Mouse (Mus musculus) cerebellum, adult 2 months (tissue): Measurements from ENCODE around the gene Atp8b3. TPM values are rescaled to one million over a fixed set of nuclear protein-coding genes. Genes with fewer than 3 reads are reported as not detected.

Experiments
- DNase-seq, 2 experiments: peaks; one replicate each; pipeline ENCODE4 v3.0.0; 2021
- H3K27ac ChIP-seq: fragments of 200-500 bp; 2 replicates; pipeline ENCODE4 v1.5.1; 2012; ENCODE audit warnings: low read length, control low read depth, inconsistent platforms; ENCODE audit not compliant: insufficient read depth
- H3K27me3 ChIP-seq: fragments of 200-500 bp; 2 replicates; pipeline ENCODE4 v1.6.1; 2012; ENCODE audit warnings: inconsistent platforms, mild to moderate bottlenecking, low read length, moderate library complexity; ENCODE audit not compliant: control insufficient read depth, insufficient read depth
- H3K4me1 ChIP-seq: fragments of 200-500 bp; 2 replicates; pipeline ENCODE4 v1.6.1; 2011; ENCODE audit warnings: low read length; ENCODE audit not compliant: control insufficient read depth, insufficient read depth
- H3K4me3 ChIP-seq: fragments of 200-500 bp; replicated peaks from 2 replicates; pipeline ENCODE3; 2011; ENCODE audit warnings: mild to moderate bottlenecking, low read depth, low read length, control low read depth; ENCODE audit not compliant: insufficient read depth
- CTCF ChIP-seq: fragments of 200-500 bp; IDR thresholded peaks from 2 replicates; pipeline ENCODE4 v1.5.1; 2011; ENCODE audit warnings: low read depth, mild to moderate bottlenecking, control low read depth, low read length, moderate library complexity, borderline replicate concordance; ENCODE audit not compliant: insufficient read depth
- POLR2A ChIP-seq: fragments of 200-500 bp; IDR thresholded peaks from 2 replicates; pipeline ENCODE4 v1.6.1; 2011; ENCODE audit warnings: low read length, control low read depth, borderline replicate concordance; ENCODE audit not compliant: insufficient read depth
- WGBS: fragments of 180-500 bp; shearing (Covaris S2); methylation state at CpG from one replicate; pipeline ENCODE4 v1.1.7; 2018; 5-methylcytosine and 5-hydroxymethylcytosine counted together
- polyA plus RNA-seq: library from polyadenylated mRNA; depleted of rRNA; stranded (reverse); fragments of >200 nt; gene quantifications from 2 replicates; pipeline ENCODE4 v1.2.3, GENCODE M21; 2012

Gene Atp8b3
- polyA plus RNA-seq, 1 experiment: 0.52 TPM

DNA sequence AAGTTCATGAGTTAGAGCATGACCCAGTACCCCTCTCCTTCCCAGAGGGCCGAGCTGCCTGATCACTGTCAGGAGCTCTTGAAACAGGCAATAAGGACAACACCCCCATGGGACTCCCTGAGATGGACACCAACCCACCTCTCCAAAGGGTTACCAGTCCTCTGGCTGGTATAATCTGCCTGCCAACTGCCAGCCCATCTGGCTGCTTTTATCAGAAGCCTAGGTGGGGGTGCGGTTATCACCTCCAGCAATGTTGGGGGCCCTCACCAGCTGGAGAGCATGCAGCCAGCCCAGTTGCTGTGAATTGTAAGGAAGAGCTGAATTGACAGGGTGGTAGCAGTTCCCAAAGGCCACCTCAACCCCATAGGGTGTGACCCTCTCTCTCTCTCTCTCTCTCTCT is 33.6 kb upstream of the Atp8b3 start:
- no peak for DNase-seq
- H3K4me1 ChIP-seq: peaks cover 16% of the 10 kb centered on the region
- 67% methylated on average over 2 of the region's 2 CpGs for WGBS

DNA sequence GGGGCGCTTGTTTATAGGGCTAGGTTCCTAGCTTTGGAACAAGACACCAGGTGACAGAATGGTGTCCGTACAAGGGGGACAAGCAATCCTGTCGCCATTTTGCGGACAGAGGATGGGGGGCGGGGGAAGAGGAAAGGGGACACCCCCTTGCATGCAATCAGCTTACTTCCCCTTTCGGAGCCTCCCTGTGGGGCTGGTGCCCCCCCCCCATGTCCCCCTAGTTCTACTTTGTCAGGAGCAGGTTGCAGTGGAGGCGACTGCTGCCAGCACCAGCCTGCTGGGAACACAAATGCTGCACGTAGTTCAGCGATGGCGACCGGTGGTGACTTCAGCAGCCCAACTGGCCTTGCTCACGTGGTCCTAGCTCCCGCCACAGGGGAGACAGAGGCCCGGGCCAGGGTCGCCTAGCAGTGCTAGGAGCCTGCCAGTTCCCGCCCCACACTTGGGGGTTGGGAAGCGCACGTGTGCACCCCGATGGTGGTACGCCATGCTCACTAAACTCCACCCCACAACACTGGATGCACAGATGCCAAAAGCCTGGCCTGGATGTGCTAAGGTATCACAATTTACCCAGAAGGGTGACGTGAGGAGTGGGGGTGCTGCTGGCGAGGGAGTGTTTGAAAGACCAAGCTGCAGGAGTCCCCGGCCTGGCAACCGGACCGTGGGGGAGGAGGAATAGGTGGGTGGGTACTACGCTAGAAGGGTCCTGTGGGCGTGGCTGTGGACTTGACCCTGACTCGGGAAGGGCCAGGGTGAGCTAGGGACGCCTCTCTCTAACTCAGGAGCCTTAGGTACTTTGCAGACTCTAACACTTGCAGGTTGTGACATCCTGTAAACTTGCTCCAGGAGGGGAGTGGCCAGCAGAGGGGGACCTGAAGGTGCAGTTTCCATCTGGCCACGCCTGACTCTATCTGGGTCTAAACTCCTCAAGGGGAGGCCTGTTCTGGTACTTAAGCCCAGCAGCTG is 32.2 kb upstream of the Atp8b3 start:
- peak overlapping the region; percentile 23 for H3K4me3 ChIP-seq
- TF ChIP-seq POLR2A (no peak), CTCF (no peak)
- H3K4me1 ChIP-seq: peaks cover 14% of the 10 kb centered on the region
- peak; percentile 35 to 55 for DNase-seq
- WGBS: 19% methylated on average over 30 of the region's 30 CpGs
- H3K27me3 ChIP-seq: no peaks in the 10 kb centered on the region
- peak overlapping the region; percentile 2; the same call in 1 of the 2 replicates for H3K27ac ChIP-seq

More for the DNA sequence above, 33.6 kb upstream of the Atp8b3 start:
- no peak for TF ChIP-seq CTCF
- no peak for TF ChIP-seq POLR2A
- Histone ChIP-seq H3K27ac (no peak overlapping the region), H3K27me3 (no peaks in the 10 kb centered on the region), H3K4me3 (no peak overlapping the region)

DNA sequence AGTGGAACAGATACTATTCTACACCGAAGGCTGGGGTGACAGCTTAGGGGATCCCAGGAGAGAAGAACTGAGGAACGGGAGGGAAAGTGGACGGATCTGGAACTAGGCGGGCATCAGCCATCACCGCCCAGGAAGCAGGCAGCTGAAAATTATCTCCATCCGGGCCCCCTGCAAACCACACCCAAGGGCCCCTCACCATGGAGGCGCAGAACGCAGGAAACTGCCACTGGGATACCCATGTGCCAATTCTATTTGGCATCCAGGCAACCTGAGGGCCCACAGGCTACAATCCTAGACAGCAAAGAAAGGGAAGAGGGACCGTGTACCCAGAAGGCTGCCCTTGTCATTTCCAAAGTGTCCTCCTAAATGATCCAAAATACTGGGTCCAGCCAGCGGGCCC is 31.5 kb upstream of the Atp8b3 start:
- peaks cover 9% of the 10 kb centered on the region for H3K4me1 ChIP-seq
- H3K4me3 ChIP-seq: no peak overlapping the region
- 77% methylated on average over 10 of the region's 10 CpGs for WGBS
- no peak for TF ChIP-seq POLR2A
- no peak for TF ChIP-seq CTCF
- no peaks in the 10 kb centered on the region for H3K27me3 ChIP-seq
- H3K27ac ChIP-seq: peak overlapping the region; percentile 2; the same call in 1 of the 2 replicates
- DNase-seq: no peak

DNA sequence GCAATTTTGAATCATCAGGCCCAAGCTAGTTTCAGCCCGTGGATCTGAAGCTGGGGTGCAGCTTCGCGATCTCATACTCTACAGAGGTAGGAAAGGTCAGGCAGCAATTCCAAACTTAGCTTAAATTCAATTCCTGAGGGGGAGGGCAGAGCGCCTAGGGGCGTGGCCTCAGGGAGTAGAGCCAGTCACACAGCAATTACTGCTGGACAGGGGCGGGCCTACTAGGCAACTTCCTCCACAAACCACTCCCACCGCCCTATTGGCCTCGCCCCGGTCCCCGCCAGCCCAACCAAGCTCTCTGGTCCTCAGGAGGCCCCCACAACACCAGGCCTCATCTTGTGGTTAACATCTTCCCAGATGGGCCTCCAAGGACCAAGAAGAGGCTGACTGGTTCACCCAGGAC is 30.7 kb upstream of the Atp8b3 start:
- Histone ChIP-seq H3K4me3 (no peak overlapping the region), H3K4me1 (peaks cover 9% of the 10 kb centered on the region), H3K27ac (no peak overlapping the region), H3K27me3 (no peaks in the 10 kb centered on the region)
- WGBS: 73% methylated on average over 10 of the region's 10 CpGs
- DNase-seq: no peak
- no peak for TF ChIP-seq POLR2A
- no peak for TF ChIP-seq CTCF

DNA sequence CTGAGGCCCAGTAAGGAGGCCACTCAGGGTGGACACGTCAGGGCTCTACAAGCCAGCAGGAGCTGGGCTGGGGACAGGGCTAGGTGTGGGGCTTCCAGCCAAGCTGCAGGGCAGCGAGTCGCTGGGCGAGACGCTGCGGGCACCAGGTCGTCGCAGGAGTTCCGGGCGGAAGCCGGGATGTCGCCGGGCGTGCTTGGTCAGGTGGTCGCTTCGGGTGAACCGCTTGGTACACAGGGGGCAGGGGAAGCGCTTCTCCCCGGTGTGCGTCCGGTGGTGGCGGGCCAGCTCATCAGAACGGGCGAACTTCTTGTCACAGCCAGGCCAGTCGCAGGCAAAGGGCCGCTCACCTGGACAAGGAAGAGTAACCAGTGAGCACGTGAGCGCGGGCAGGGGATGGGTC is 30.0 kb upstream of the Atp8b3 start:
- no peak overlapping the region for H3K4me3 ChIP-seq
- TF ChIP-seq CTCF (no peak), POLR2A (no peak)
- no peaks in the 10 kb centered on the region for H3K27me3 ChIP-seq
- 89% methylated on average over 29 of the region's 29 CpGs for WGBS
- no peak overlapping the region for H3K27ac ChIP-seq
- DNase-seq: no peak
- peaks cover 6% of the 10 kb centered on the region for H3K4me1 ChIP-seq

DNA sequence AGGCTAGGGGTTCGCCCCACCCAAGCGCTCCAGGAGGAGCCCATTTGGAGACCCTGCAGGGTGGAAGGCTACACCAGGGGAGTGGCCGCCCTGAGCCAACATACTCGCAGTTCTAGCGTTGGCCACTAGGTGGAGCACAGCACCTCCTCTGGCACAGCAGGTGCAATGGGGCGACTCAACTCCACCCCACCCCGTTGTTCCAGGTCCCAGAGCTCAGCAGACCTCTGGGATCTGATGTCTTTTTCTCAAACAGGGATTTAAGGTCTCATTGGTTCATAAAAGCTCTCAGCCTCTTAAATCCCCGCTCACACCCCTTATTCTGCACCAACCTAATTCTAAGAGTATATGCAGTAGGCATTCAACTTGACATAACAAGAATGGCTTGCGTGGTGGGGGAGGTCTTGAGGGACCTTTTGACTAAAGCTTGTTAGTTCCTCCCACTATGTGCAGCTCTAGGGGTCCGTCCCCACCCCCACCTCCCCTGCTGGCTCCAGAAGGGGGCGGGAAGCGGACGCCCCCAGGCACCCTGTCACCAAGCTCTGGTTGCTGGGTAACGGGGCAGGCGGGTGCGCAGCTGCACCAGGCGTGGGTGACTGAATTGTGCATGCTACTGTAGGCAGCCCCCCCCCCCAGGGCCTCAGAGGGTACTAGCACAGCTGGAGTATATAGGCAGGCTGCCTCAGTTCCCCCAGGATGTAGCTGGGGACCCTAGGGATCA is 27.6 kb upstream of the Atp8b3 start:
- TF ChIP-seq CTCF: peak; percentile 99
- no peak for TF ChIP-seq POLR2A
- no peak overlapping the region for H3K27ac ChIP-seq
- H3K27me3 ChIP-seq: no peaks in the 10 kb centered on the region
- 10% methylated on average over 17 of the region's 17 CpGs for WGBS
- H3K4me3 ChIP-seq: peak overlapping the region; percentile 9
- peaks cover 6% of the 10 kb centered on the region for H3K4me1 ChIP-seq
- DNase-seq: peak; percentile 85 to 93

DNA sequence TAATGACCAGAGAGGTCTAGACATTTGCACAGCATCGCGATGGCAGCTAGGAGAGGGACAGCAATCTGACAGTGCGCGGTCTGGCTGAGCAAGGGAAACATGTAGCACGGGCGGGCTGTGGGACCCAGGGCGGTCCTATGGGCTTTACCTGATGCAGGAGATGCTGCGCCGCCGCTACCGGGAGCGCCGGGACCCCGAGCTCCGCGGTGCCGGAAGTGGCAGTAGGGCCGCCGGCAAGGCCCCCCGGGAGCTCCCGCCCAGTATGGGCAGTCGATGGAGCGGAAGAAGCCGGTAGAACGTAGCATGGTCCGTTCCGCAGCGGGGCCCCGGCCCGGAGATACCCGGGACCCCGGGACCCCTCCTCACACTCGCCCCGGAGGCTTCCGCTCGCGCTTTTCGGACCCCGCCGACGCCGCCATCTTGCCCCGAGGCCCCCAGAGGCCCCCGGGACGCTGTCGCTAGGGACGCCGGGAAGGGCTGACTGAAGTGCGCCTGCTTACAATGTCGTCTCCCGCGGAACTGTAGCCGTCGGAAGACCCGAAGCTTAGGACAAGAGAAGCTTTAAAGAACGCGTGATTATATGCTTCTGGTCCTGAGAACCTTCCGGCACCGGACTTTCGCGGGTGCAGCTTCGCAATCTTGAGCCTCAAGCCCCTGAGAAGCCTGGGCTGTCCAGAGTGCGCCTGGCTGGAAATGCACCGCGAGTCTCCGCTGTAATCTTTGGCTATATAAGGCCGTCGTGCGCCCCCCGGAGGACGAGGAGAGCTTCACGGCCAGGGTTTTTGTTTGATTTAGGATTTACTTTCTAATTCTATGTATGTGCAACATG is 22.4 kb upstream of the Atp8b3 start, which contains the start of gene Rexo1:
Rexo1 (minus strand) TSS at position 445 of the 829 bp plus-strand sequence.
- Histone ChIP-seq H3K27me3 (no peaks in the 10 kb centered on the region), H3K4me3 (peak within 1 kb of the TSS; percentile 99), H3K27ac (peak within 1 kb of the TSS; percentile 100), H3K4me1 (peaks cover 27% of the 10 kb centered on the region)
- DNase-seq: peak; percentile 91 to 96
- under 1% methylated on average over 72 of the region's 72 CpGs for WGBS
- peak; percentile 67 for TF ChIP-seq CTCF
- TF ChIP-seq POLR2A: peak; percentile 16; the same call in 1 of the 2 replicates
